Mouse (Mus musculus) large intestine, adult 2 months (tissue): ENCODE results near the gene Bst1. TPM values are rescaled to one million over a fixed set of nuclear protein-coding genes. Genes with fewer than 3 reads are reported as not detected.

ENCODE experiments used
- DNase-seq: peaks from one replicate; pipeline ENCODE4 v3.0.0-alpha.2; 2012; ENCODE audit warnings: low read depth, low spot score
- WGBS: fragments of 180-500 bp; shearing (Covaris S2); methylation state at CpG from one replicate; pipeline ENCODE4 v1.1.7; 2018; 5-methylcytosine and 5-hydroxymethylcytosine counted together
- polyA plus RNA-seq: library from polyadenylated mRNA; depleted of rRNA; stranded (reverse); fragments of >200 nt; gene quantifications from 2 replicates; pipeline ENCODE4 v1.2.3, GENCODE M21; 2012

Bst1 gene
- polyA plus RNA-seq, 1 experiment: 28.4 TPM

GRCm38 (mm10) chr5:43848275-43848674 lies 29.6 kb downstream of the Bst1 start:
- no peak for DNase-seq
- 94% methylated on average over 3 of the region's 3 CpGs for WGBS

- DNase-seq: no peak
- 83% methylated on average over 11 of the region's 11 CpGs for WGBS
Measured at GRCm38 (mm10) chr5:43853096-43853867, 34.6 kb downstream of the Bst1 start.

- 85% methylated on average over 7 of the region's 7 CpGs for WGBS
- no peak for DNase-seq
Measured at GRCm38 (mm10) chr5:43853868-43854488, 35.3 kb downstream of the Bst1 start.

- DNase-seq: no peak
- 4% methylated on average over 2 of the region's 2 CpGs for WGBS
Measured at GRCm38 (mm10) chr5:43855769-43856168, 37.1 kb downstream of the Bst1 start.

GRCm38 (mm10) chr5:43859663-43860062 lies 41.0 kb downstream of the Bst1 start:
- 69% methylated on average over 8 of the region's 8 CpGs for WGBS
- no peak for DNase-seq

- no peak for DNase-seq
Measured at GRCm38 (mm10) chr5:43860096-43860495, 41.4 kb downstream of the Bst1 start.

GRCm38 (mm10) chr5:43860670-43861431 lies 42.2 kb downstream of the Bst1 start:
- DNase-seq: no peak
- WGBS: 25% methylated on average over 5 of the region's 5 CpGs

More at GRCm38 (mm10) chr5:43860096-43860495, 41.4 kb downstream of the Bst1 start:
- 42% methylated on average over 5 of the region's 5 CpGs for WGBS

- no peak for DNase-seq
- WGBS: 27% methylated on average over 6 of the region's 6 CpGs
Measured at GRCm38 (mm10) chr5:43863642-43864041, 45.0 kb downstream of the Bst1 start.

- DNase-seq: no peak
- 50% methylated on average over 2 of the region's 2 CpGs for WGBS
Measured at GRCm38 (mm10) chr5:43865316-43865715, 46.6 kb downstream of the Bst1 start.

- DNase-seq: no peak
Measured at GRCm38 (mm10) chr5:43868253-43868652, 49.6 kb downstream of the Bst1 start, which contains the start of gene Cd38. Gene Cd38, plus strand, starts transcription at chr5:43868553.

- DNase-seq: no peak
- 3% methylated on average over 28 of the region's 28 CpGs for WGBS
Measured at GRCm38 (mm10) chr5:43868711-43869600, 50.3 kb downstream of the Bst1 start.

- DNase-seq: no peak
Measured at GRCm38 (mm10) chr5:43871845-43872244, 53.2 kb downstream of the Bst1 start.

GRCm38 (mm10) chr5:43872652-43873051 lies 54.0 kb downstream of the Bst1 start:
- DNase-seq: no peak
- 75% methylated on average over 1 of the region's 1 CpGs for WGBS

More at GRCm38 (mm10) chr5:43871845-43872244, 53.2 kb downstream of the Bst1 start:
- 65% methylated on average over 1 of the region's 1 CpGs for WGBS

GRCm38 (mm10) chr5:43882034-43882433 lies 63.3 kb downstream of the Bst1 start:
- DNase-seq: no peak
- WGBS: 79% methylated on average over 3 of the region's 3 CpGs

- DNase-seq: no peak
- 53% methylated on average over 3 of the region's 3 CpGs for WGBS
Measured at GRCm38 (mm10) chr5:43885060-43885820, 66.6 kb downstream of the Bst1 start.

GRCm38 (mm10) chr5:43892386-43892785 lies 73.7 kb downstream of the Bst1 start:
- 26% methylated on average over 1 of the region's 1 CpGs for WGBS
- no peak for DNase-seq
